Mouse (Mus musculus) heart, embryonic 14.5 days (tissue): Measurements from ENCODE around the gene Grpel1. TPM values are rescaled to one million over a fixed set of nuclear protein-coding genes. Genes with fewer than 3 reads are reported as not detected.

Experiments
- ATAC-seq: fragments of 200-750 bp; cut with Nextera tagmentation; 2 replicates; pipeline ENCODE4 v1.8.0; 2017; ENCODE audit warnings: low read depth, moderate TSS enrichment; ENCODE audit not compliant: insufficient number of reproducible peaks, insufficient read depth, low FRiP score
- H3K27ac ChIP-seq, 2 experiments: fragments of 200-500 bp in 1 of 2; fragments of 300-500 bp in 1 of 2; sonication (generic) in 1 of 2; replicated peaks in 1 of 2; 2 replicates each; pipeline ENCODE4 v1.5.1; 2012 to 2014; ENCODE audit warnings: low read depth in 2 of 2, low read length in 2 of 2, control low read depth in 1 of 2, mild to moderate bottlenecking in 1 of 2, mixed read lengths in 1 of 2; ENCODE audit not compliant: control insufficient read depth in 1 of 2, insufficient read depth in 1 of 2
- H3K27me3 ChIP-seq: fragments of 300-500 bp; sonication (generic); 2 replicates; pipeline ENCODE4 v1.6.1; 2014; ENCODE audit warnings: mild to moderate bottlenecking, low read length, control low read depth; ENCODE audit not compliant: control insufficient read depth, insufficient read depth
- H3K36me3 ChIP-seq: fragments of 300-500 bp; sonication (generic); 2 replicates; pipeline ENCODE4 v1.6.1; 2014; ENCODE audit warnings: mild to moderate bottlenecking, control low read depth, low read length, mixed read lengths; ENCODE audit not compliant: control insufficient read depth, insufficient read depth
- H3K4me1 ChIP-seq, 2 experiments: fragments of 200-500 bp in 1 of 2; fragments of 300-500 bp in 1 of 2; sonication (generic) in 1 of 2; 2 replicates each; pipeline ENCODE4 v1.6.1; 2012 to 2014; ENCODE audit warnings: low read length in 2 of 2, control low read depth in 1 of 2, mixed read lengths in 1 of 2; ENCODE audit not compliant: control insufficient read depth in 2 of 2, insufficient read depth in 2 of 2
- H3K4me2 ChIP-seq: fragments of 300-500 bp; sonication (generic); 2 replicates; pipeline ENCODE4 v1.6.1; 2014; ENCODE audit warnings: mild to moderate bottlenecking, low read length
- H3K4me3 ChIP-seq, 2 experiments: fragments of 200-500 bp in 1 of 2; fragments of 300-500 bp in 1 of 2; sonication (generic) in 1 of 2; 2 replicates each; pipeline ENCODE4 v1.5.1; 2012 to 2014; ENCODE audit warnings: low read length in 2 of 2, mild to moderate bottlenecking in 2 of 2, control low read depth in 1 of 2, low read depth in 1 of 2, moderate library complexity in 1 of 2; ENCODE audit not compliant: control insufficient read depth in 1 of 2, insufficient read depth in 1 of 2
- H3K9ac ChIP-seq: fragments of 300-500 bp; sonication (generic); 2 replicates; pipeline ENCODE4 v1.6.1; 2014; ENCODE audit warnings: mild to moderate bottlenecking, low read length
- H3K9me3 ChIP-seq: fragments of 300-500 bp; sonication (generic); 2 replicates; pipeline ENCODE4 v1.6.1; 2016; ENCODE audit warnings: low read length, control low read depth; ENCODE audit not compliant: control insufficient read depth
- WGBS: fragments of 180-500 bp; shearing (Covaris S2); extraction: QIAGEN DNeasy Blood & Tissue Kit; methylation state at CpG from one replicate; pipeline ENCODE4 v1.1.7; 2014; 5-methylcytosine and 5-hydroxymethylcytosine counted together
- polyA plus RNA-seq: library from polyadenylated mRNA; unstranded; fragments of >200 nt; fragmentation: Nextera tagmentation; extraction: Ambion mirVana; gene quantifications from 2 replicates; pipeline ENCODE4 v1.2.1, GENCODE M21; 2014

The Grpel1 gene
- polyA plus RNA-seq, 1 experiment from 2014 or later = 62.4 TPM

DNA sequence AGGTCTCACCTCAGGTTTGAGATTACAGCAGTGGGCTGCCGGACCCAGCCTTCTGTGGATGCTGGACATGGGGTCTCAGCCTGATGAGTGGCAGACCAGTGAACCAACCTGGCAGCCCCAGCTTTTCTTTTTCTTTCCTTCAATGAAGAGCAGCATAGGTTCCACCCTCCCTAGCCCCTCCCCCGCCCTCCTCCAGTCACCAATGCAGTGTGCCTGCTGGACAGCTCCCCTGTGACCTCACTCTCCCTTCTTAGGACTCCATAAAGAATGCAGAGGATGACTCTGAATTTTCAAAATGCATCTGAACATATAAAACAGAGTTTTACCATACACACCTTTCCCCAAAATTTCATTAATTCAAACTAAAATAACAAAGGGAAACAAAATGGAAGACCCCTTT, 33.1 kb upstream of the Grpel1 start:
- H3K9me3 ChIP-seq = no peaks in the 10 kb centered on the region
- H3K36me3 ChIP-seq = no peaks in the 10 kb centered on the region
- H3K4me2 ChIP-seq = no peak overlapping the region
- WGBS = 57% methylated on average over 2 of the region's 2 CpGs
- no peaks in the 10 kb centered on the region for H3K4me1 ChIP-seq
- H3K4me3 ChIP-seq = no peak overlapping the region
- H3K27me3 ChIP-seq = peaks cover 4% of the 10 kb centered on the region; the same call in 1 of the 2 replicates
- ATAC-seq = no peak
- no peak overlapping the region for H3K27ac ChIP-seq
- H3K9ac ChIP-seq = no peak overlapping the region

DNA sequence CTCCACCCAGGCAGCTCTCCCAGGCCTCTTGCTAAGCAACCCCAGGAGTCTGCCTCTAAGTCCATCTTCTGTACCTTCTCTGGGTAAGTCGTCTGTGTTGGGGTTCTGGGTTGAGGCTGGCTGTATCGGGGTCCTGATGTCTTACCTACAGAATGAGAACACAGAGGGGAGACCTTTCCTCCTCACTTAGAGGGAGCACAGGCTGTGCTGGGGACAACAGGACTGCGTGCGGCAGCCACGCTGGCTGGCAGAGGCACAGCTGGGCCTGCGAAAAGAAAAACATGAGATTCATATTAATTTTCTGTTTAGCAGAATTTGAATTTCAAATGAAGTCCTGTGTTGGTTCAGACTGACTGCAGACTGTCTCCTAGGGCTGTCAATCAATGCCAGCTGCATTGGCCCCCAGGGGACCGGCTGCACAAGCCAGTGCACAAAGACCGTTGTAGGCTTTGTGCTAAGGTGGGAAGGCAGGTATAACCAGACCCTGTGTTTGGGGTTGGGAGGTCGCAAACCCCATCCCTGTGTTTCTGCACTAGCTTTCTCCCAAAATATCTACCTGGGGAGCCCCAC, 30.3 kb upstream of the Grpel1 start:
- no peaks in the 10 kb centered on the region for H3K36me3 ChIP-seq
- ATAC-seq = no peak
- no peak overlapping the region for H3K27ac ChIP-seq
- H3K9ac ChIP-seq = no peak overlapping the region
- no peaks in the 10 kb centered on the region for H3K9me3 ChIP-seq
- no peaks in the 10 kb centered on the region for H3K4me1 ChIP-seq
- H3K27me3 ChIP-seq = peaks cover 4% of the 10 kb centered on the region; the same call in 1 of the 2 replicates
- no peak overlapping the region for H3K4me3 ChIP-seq
- H3K4me2 ChIP-seq = no peak overlapping the region
- WGBS = 68% methylated on average over 9 of the region's 9 CpGs

DNA sequence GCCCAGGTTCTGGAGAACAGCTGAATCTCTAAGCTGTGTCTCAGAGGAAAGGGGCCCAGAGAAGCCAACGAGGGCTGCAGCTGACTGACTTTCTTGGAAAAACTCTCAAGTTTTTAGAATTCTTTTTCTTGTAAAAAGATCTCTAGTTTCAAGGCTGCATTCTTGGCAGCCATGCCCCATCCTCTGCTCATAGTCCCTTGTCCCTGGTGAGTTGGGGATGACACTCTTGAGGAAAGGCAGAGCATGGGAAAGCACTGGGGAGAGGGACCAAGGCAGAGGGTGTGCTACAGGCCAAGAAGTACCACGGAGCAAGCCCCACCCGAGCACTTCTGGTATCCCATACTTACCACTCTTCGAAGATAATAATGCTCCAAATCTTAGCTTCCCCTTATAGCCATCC, 27.9 kb upstream of the Grpel1 start:
- H3K36me3 ChIP-seq = no peaks in the 10 kb centered on the region
- H3K27ac ChIP-seq = no peak overlapping the region
- H3K4me3 ChIP-seq = no peak overlapping the region
- no peak for ATAC-seq
- H3K4me2 ChIP-seq = no peak overlapping the region
- no peaks in the 10 kb centered on the region for H3K9me3 ChIP-seq
- no peak overlapping the region for H3K9ac ChIP-seq
- peaks cover 6% of the 10 kb centered on the region for H3K27me3 ChIP-seq
- H3K4me1 ChIP-seq = no peaks in the 10 kb centered on the region
- 59% methylated on average over 4 of the region's 4 CpGs for WGBS

DNA sequence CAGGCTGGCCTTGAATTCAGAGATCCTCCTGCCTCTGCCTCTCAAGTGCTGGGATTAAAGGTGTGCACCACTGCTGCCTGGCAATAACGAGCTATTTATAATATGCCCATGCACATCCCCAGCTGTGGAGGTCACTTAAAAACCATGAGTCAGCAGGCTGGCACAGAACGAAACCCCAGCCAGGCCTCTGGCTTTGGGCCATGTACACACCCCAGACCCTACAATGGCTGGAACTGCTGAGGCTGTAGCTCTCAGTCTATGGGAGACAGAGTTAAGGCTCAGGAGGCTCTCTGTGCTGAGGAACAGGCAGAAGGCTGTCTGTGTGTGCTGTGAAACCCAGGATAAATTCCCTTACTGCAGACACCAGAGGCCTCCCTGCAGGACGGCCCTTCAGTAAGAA, 24.1 kb upstream of the Grpel1 start:
- 46% methylated on average over 3 of the region's 3 CpGs for WGBS
- Histone ChIP-seq H3K9ac (no peak overlapping the region), H3K4me3 (no peak overlapping the region), H3K4me1 (no peaks in the 10 kb centered on the region), H3K36me3 (no peaks in the 10 kb centered on the region), H3K9me3 (no peaks in the 10 kb centered on the region), H3K27me3 (peaks cover 35% of the 10 kb centered on the region), H3K4me2 (no peak overlapping the region), H3K27ac (no peak overlapping the region)
- no peak for ATAC-seq

DNA sequence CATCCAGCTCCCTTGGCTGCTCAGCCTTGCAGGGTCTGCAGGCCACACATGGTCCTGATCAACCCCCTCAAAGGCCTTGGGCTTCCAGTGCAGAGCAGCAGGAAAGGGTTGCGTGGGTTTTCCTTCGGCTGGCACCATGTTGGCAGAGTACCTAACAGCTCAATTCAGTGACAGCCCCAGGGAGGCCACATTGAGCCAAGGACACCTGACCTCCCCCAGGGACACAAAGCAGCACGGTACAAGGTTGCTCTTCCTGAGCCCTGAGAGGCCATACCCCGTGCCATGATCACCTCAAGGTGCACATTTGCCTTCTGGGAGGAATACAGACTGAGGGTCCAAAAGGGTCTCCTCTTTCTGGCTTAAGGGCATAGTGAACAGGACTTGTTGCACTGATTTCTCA, 20.2 kb upstream of the Grpel1 start:
- H3K36me3 ChIP-seq = no peaks in the 10 kb centered on the region

DNA sequence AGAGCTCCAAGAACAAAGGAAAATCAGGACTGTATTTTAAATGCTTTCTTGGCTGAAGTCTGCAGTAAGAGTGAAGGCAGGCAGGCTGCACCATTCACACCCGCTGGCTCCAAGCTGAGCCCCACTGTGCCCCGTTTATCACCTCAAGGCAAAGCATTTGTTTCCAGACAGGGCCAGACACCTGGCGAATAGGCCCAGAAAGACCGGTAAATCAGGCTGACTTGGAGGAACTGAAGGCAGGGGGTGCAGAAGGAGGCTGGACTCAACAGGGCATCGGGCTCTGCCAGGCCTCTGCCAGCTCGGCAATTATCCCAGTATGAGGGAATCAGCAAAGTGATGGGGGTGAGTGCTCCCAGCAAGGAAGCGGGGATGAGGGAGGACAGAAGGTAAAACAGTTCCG, 19.8 kb upstream of the Grpel1 start:
- Histone ChIP-seq H3K4me3 (no peak overlapping the region), H3K27me3 (peaks cover 60% of the 10 kb centered on the region), H3K27ac (no peak overlapping the region), H3K36me3 (no peaks in the 10 kb centered on the region), H3K4me2 (no peak overlapping the region), H3K9me3 (no peaks in the 10 kb centered on the region), H3K9ac (no peak overlapping the region), H3K4me1 (peaks cover 8% of the 10 kb centered on the region in 2 experiments)
- ATAC-seq = no peak
- WGBS = 26% methylated on average over 8 of the region's 8 CpGs

More for the DNA sequence above, 20.2 kb upstream of the Grpel1 start:
- no peak overlapping the region for H3K4me3 ChIP-seq
- H3K9me3 ChIP-seq = no peaks in the 10 kb centered on the region
- H3K4me2 ChIP-seq = no peak overlapping the region
- 42% methylated on average over 4 of the region's 4 CpGs for WGBS
- H3K9ac ChIP-seq = no peak overlapping the region
- H3K27ac ChIP-seq = no peak overlapping the region
- peaks cover 60% of the 10 kb centered on the region for H3K27me3 ChIP-seq
- no peak for ATAC-seq
- H3K4me1 ChIP-seq = peaks cover 4% of the 10 kb centered on the region in 2 experiments

DNA sequence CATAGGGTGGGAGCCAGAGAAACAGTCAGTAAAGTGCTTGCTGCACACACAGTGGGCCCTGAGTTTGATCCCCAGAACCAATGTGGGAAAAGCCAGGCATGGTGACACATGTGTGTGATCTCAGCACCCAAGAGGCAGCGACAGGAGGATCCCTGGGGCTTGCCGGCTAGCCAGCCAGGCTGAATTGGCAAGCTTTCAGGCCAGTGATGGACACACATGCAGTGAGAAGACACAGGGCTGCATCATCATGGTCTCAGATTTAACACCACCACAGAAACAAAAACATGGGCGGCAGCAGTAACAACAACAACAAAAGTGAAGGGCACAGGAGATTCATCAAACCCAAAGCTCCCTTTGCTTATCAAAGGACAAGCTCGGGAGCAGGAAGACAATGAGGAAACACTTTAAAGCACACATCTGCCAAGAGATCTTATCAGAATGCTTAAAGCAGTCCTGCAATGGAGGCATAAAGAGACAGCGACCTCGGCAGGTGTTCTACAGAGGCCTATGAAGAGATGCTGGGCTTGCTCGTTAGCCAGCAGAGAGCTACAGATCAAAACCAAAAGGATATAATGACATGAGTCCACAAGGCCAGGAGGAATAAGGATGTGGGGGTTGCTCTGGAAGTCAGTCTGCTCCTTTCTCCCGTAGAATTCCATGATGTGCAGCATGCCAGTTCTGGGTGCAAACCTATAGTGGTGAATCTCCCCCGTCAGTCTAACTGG, 18.5 kb upstream of the Grpel1 start:
- Histone ChIP-seq H3K4me2 (no peak overlapping the region), H3K27ac (no peak overlapping the region), H3K9ac (no peak overlapping the region), H3K4me3 (no peak overlapping the region), H3K4me1 (peaks cover 16 to 20% of the 10 kb centered on the region in 2 experiments), H3K36me3 (no peaks in the 10 kb centered on the region), H3K27me3 (peaks cover 60% of the 10 kb centered on the region), H3K9me3 (no peaks in the 10 kb centered on the region)
- ATAC-seq = no peak
- 41% methylated on average over 9 of the region's 9 CpGs for WGBS

DNA sequence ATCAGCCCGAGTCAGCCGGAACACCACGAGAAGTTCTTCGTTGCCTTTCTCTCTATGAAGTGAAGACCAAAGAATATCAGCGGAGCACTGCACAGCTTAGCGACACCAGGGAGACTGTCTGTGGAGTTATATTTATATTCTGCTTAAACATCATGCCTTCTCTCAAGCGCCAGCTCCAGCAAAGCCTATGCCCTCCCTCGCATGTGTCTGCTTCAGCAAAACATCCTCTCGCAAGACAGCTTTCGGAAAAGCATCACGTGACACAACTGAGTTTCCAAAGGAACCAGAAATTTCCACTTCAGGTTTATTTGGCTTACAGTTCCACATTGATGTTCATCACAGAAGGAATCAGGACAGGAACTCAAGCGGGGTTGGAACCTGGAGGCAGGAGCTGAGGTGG, 16.9 kb upstream of the Grpel1 start:
- 89% methylated on average over 12 of the region's 12 CpGs for WGBS
- ATAC-seq = no peak
- no peaks in the 10 kb centered on the region for H3K9me3 ChIP-seq
- no peak overlapping the region for H3K27ac ChIP-seq
- H3K27me3 ChIP-seq = peaks cover 60% of the 10 kb centered on the region
- no peaks in the 10 kb centered on the region for H3K36me3 ChIP-seq
- no peak overlapping the region for H3K4me2 ChIP-seq
- H3K9ac ChIP-seq = no peak overlapping the region
- H3K4me3 ChIP-seq = no peak overlapping the region
- H3K4me1 ChIP-seq = peaks cover 19 to 21% of the 10 kb centered on the region in 2 experiments
